Mouse (Mus musculus): ENCODE measurements at regions not wholly inside any gene's neighbourhood (a gene's known extent, or its start where the extent isn't known, plus 50 kb on each side); places are given as distances from the start of the nearest gene placed in this dataset.

- H3K4me2 ChIP-seq (replicated peaks): no peak overlapping the region
- ATAC-seq: 0 out of 2 replicates have a peak, but pooled peaks have one; percentile 34
- no peaks in the 10 kb centered on the region for H3K27me3 ChIP-seq
- no peaks in the 10 kb centered on the region for H3K36me3 ChIP-seq
- 49% methylated on average over 2 of the region's 2 CpGs for whole genome bisulfite sequencing
- H3K4me1 ChIP-seq (replicated peaks): peaks cover 8% of the 10 kb centered on the region; the same call in 1 of the 2 replicates
- no peak overlapping the region for H3K9ac ChIP-seq (replicated peaks)
- no peak overlapping the region for H3K27ac ChIP-seq
- no peaks in the 10 kb centered on the region for H3K9me3 ChIP-seq
- H3K4me3 ChIP-seq (replicated peaks): no peak overlapping the region
Measured at GRCm38 (mm10) chr19:49415326-49415725, 1209.5 kb downstream of the Sorcs3 start.

GRCm38 (mm10) chr19:49423059-49423900 lies 1217.5 kb downstream of the Sorcs3 start:
- Histone ChIP-seq H3K27ac (no peak overlapping the region), H3K9me3 (peaks cover 3% of the 10 kb centered on the region; the same call in 1 of the 2 replicates), H3K4me3 (replicated peaks) (no peak overlapping the region), H3K4me2 (replicated peaks) (no peak overlapping the region), H3K9ac (replicated peaks) (no peak overlapping the region), H3K36me3 (no peaks in the 10 kb centered on the region), H3K4me1 (replicated peaks) (no peaks in the 10 kb centered on the region), H3K27me3 (no peaks in the 10 kb centered on the region)
- ATAC-seq: no peak
- WGBS: 76% methylated on average over 7 of the region's 7 CpGs
